Mouse (Mus musculus) liver, embryonic 15.5 days (tissue): ENCODE measurements at regions not wholly inside any gene's neighbourhood (a gene's known extent, or its start where the extent isn't known, plus 50 kb on each side); places are given as distances from the start of the nearest gene placed in this dataset.
"Not testable (repeated sequence)": the region's sequence is repeated elsewhere in the genome, so short reads cannot be mapped to it uniquely, and the experiment has no call there.

ENCODE experiments used
- ATAC-seq: fragments of 200-750 bp; cut with Nextera tagmentation; 2 replicates; pipeline ENCODE4 v1.8.0; 2017; ENCODE audit warnings: moderate number of reproducible peaks, mild to moderate bottlenecking, moderate library complexity; ENCODE audit not compliant: insufficient read depth
- H3K27ac ChIP-seq: fragments of 300-500 bp; sonication (generic); replicated peaks from 2 replicates; pipeline ENCODE4 v1.5.1; 2015; ENCODE audit warnings: mild to moderate bottlenecking, inconsistent platforms
- H3K27me3 ChIP-seq: fragments of 300-500 bp; sonication (generic); 2 replicates; pipeline ENCODE4 v1.6.1; 2015; ENCODE audit warnings: mild to moderate bottlenecking, inconsistent platforms
- H3K36me3 ChIP-seq: fragments of 300-500 bp; sonication (generic); replicated peaks from 2 replicates; pipeline ENCODE4 v1.6.1; 2015; ENCODE audit warnings: moderate library complexity, mild to moderate bottlenecking, inconsistent platforms
- H3K4me1 ChIP-seq: fragments of 300-500 bp; sonication (generic); replicated peaks from 2 replicates; pipeline ENCODE4 v1.6.1; 2015; ENCODE audit warnings: inconsistent platforms
- H3K4me2 ChIP-seq: fragments of 300-500 bp; sonication (generic); 2 replicates; pipeline ENCODE4 v1.6.1; 2015; ENCODE audit warnings: moderate library complexity, mild to moderate bottlenecking, inconsistent platforms
- H3K4me3 ChIP-seq: fragments of 300-500 bp; sonication (generic); replicated peaks from 2 replicates; pipeline ENCODE4 v1.5.1; 2015; ENCODE audit warnings: mild to moderate bottlenecking, inconsistent platforms
- H3K9ac ChIP-seq: fragments of 300-500 bp; sonication (generic); 2 replicates; pipeline ENCODE4 v1.6.1; 2015; ENCODE audit warnings: moderate library complexity, mild to moderate bottlenecking, inconsistent platforms
- H3K9me3 ChIP-seq: fragments of 300-500 bp; sonication (generic); replicated peaks from 2 replicates; pipeline ENCODE4 v1.6.1; 2016; ENCODE audit warnings: inconsistent platforms
- WGBS: fragments of 180-500 bp; shearing (Covaris S2); methylation state at CpG from one replicate; pipeline ENCODE4 v1.1.7; 2015; ENCODE audit warnings: mixed read lengths; ENCODE audit not compliant: insufficient replicate concordance; 5-methylcytosine and 5-hydroxymethylcytosine counted together

GRCm38 (mm10) chr3:117265790-117266189, 94.9 kb downstream of the Plppr4 start:
- Histone ChIP-seq H3K4me2 (no peak overlapping the region), H3K36me3 (no peaks in the 10 kb centered on the region), H3K27me3 (no peaks in the 10 kb centered on the region), H3K9ac (no peak overlapping the region), H3K4me3 (no peak overlapping the region), H3K4me1 (no peaks in the 10 kb centered on the region), H3K27ac (no peak overlapping the region), H3K9me3 (no peaks in the 10 kb centered on the region)
- 71% methylated on average over 9 of the region's 9 CpGs for WGBS
- ATAC-seq: no peak

DNA sequence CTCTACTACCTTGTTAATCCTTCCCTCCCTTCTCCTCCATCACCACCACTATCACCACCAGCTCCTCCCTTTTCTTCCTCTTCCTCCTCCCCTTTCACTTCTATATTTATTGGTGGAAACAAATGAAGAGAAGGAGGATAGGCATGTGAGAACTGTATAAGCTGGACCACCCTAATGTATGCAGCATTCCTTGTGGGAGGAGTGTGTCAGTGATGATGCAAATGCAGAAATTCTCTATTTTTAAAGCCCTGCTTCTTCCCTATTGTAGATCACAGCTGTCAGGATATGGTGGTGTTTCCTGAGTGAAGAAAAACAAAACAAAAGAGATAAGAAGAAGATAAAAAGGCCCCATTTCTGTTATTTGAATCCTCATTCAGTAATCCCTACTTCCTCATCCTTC, 112.8 kb downstream of the Plppr4 start:
- Histone ChIP-seq H3K27ac (no peak overlapping the region), H3K4me3 (no peak overlapping the region), H3K4me1 (no peaks in the 10 kb centered on the region), H3K4me2 (no peak overlapping the region), H3K9me3 (no peaks in the 10 kb centered on the region), H3K9ac (no peak overlapping the region), H3K36me3 (no peaks in the 10 kb centered on the region), H3K27me3 (no peaks in the 10 kb centered on the region)
- no peak for ATAC-seq

- WGBS: 75% methylated on average over 6 of the region's 6 CpGs
- no peak for ATAC-seq
- H3K4me2 ChIP-seq: no peak overlapping the region
Measured at GRCm38 (mm10) chr3:117241810-117242209, 118.9 kb downstream of the Plppr4 start.

GRCm38 (mm10) chr3:117226616-117227015, 134.1 kb downstream of the Plppr4 start:
- H3K4me3 ChIP-seq: no peak overlapping the region
- H3K9me3 ChIP-seq: no peaks in the 10 kb centered on the region
- no peak overlapping the region for H3K9ac ChIP-seq
- H3K27me3 ChIP-seq: no peaks in the 10 kb centered on the region
- H3K4me1 ChIP-seq: no peaks in the 10 kb centered on the region
- ATAC-seq: no peak
- WGBS: 80% methylated on average over 3 of the region's 3 CpGs
- no peaks in the 10 kb centered on the region for H3K36me3 ChIP-seq
- no peak overlapping the region for H3K4me2 ChIP-seq
- H3K27ac ChIP-seq: no peak overlapping the region

More at GRCm38 (mm10) chr3:117241810-117242209, 118.9 kb downstream of the Plppr4 start:
- Histone ChIP-seq H3K27ac (no peak overlapping the region), H3K4me3 (no peak overlapping the region), H3K4me1 (no peaks in the 10 kb centered on the region), H3K9me3 (no peaks in the 10 kb centered on the region), H3K36me3 (no peaks in the 10 kb centered on the region), H3K9ac (no peak overlapping the region), H3K27me3 (no peaks in the 10 kb centered on the region)

- H3K9ac ChIP-seq: no peak overlapping the region
- no peak for ATAC-seq
- H3K27me3 ChIP-seq: no peaks in the 10 kb centered on the region
- H3K9me3 ChIP-seq: no peaks in the 10 kb centered on the region
- H3K4me2 ChIP-seq: no peak overlapping the region
- H3K27ac ChIP-seq: no peak overlapping the region
- no peaks in the 10 kb centered on the region for H3K36me3 ChIP-seq
- WGBS: 54% methylated on average over 2 of the region's 2 CpGs
- no peaks in the 10 kb centered on the region for H3K4me1 ChIP-seq
- H3K4me3 ChIP-seq: no peak overlapping the region
Measured at GRCm38 (mm10) chr3:117225041-117225440, 135.6 kb downstream of the Plppr4 start.

GRCm38 (mm10) chr3:117217952-117218351, 142.7 kb downstream of the Plppr4 start:
- H3K4me2 ChIP-seq: no peak overlapping the region
- H3K27ac ChIP-seq: no peak overlapping the region
- H3K36me3 ChIP-seq: no peaks in the 10 kb centered on the region
- H3K4me1 ChIP-seq: no peaks in the 10 kb centered on the region
- H3K27me3 ChIP-seq: no peaks in the 10 kb centered on the region
- no peak overlapping the region for H3K4me3 ChIP-seq
- H3K9me3 ChIP-seq: no peaks in the 10 kb centered on the region
- ATAC-seq: no peak
- H3K9ac ChIP-seq: no peak overlapping the region
- 23% methylated on average over 1 of the region's 1 CpGs for WGBS

DNA sequence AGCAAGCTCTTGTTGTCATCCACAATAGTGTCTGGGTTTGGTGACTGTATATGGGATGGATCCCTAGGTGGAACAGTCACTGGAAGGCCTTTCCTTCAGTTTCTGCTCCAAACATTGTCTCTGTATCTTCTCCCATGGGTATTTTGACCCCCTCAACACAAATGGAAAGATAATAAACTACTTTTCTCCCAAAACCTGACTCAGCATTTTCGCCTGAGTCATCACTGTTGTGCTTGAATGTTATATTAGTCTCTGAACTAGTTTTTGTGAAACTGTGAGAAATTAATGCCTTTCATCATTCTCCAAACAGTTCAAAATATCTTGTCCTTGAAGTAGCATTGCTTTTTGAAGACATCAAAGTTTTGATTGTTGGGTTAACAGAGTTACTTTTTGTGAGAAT, 168.8 kb downstream of the Plppr4 start:
- Histone ChIP-seq H3K4me3 (no peak overlapping the region), H3K4me2 (no peak overlapping the region), H3K4me1 (no peaks in the 10 kb centered on the region), H3K36me3 (no peaks in the 10 kb centered on the region), H3K9ac (no peak overlapping the region), H3K27me3 (no peaks in the 10 kb centered on the region), H3K27ac (no peak overlapping the region), H3K9me3 (no peaks in the 10 kb centered on the region)
- 41% methylated on average over 1 of the region's 1 CpGs for WGBS
- no peak for ATAC-seq

DNA sequence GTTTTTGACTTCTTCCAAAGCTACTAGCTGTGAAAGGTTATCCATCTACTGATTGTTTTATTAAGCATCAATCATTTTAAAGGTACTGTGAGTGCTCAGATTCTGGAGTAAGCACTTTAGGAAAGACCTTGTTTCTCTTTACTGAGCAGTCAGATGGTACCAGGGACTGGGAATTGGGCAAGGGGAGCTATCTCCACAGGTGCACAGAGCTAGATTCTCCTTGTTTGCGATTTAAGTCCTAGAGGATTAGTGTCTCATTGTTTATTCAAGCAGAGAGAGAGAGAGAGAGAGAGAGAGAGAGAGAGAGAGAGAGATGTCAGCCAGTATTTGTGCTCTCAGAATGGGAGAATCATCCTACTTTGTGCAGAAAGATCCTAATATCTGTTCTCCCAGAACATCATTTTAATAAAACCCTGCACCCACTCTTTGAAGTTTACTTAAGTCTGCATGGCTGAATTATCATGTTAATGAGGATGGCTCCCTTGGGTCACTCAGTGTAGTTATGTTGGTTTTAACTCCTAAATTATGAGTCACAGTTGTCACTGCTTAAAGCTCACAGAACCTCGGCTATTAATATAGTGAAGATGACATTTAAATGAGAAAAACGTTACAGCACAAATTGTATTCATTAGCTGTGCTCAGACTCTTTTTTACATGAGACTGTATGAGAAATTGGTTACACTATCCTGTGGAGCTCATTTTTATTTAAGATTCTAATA, 171.7 kb downstream of the Plppr4 start:
- ATAC-seq: no peak
- no peak overlapping the region for H3K4me3 ChIP-seq
- H3K9me3 ChIP-seq: no peaks in the 10 kb centered on the region
- H3K4me2 ChIP-seq: no peak overlapping the region
- H3K27ac ChIP-seq: no peak overlapping the region
- H3K4me1 ChIP-seq: no peaks in the 10 kb centered on the region
- no peaks in the 10 kb centered on the region for H3K27me3 ChIP-seq
- H3K36me3 ChIP-seq: no peaks in the 10 kb centered on the region
- no peak overlapping the region for H3K9ac ChIP-seq
- WGBS: 39% methylated on average over 3 of the region's 3 CpGs

DNA sequence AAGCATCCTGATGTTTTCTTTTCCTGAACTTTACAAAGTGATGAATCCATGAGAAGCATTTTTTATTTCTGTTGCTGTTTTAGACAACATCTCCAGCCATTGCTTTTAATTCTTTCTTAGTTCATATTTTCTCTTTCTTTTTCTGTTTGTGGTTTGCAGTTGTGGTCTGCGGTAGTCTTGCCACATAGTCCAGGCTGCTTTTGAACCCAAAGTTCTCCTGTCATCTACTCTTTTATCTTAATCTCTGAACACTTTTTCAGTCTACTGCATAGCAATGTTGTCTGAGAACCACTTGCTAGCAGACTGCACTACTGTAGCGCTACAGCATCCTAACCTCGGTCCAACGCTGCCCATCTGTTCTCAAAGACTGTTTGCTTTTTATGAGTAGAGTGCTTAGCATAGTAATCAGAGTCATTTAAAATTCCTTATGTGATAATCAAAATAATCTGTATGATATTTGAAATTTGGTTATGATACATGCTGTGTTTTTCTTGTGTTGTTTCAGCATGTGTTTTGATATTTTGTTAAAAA, 177.0 kb downstream of the Plppr4 start:
- Histone ChIP-seq H3K4me1 (no peaks in the 10 kb centered on the region), H3K27me3 (no peaks in the 10 kb centered on the region), H3K27ac (no peak overlapping the region), H3K9ac (no peak overlapping the region), H3K4me2 (no peak overlapping the region), H3K36me3 (no peaks in the 10 kb centered on the region), H3K9me3 (no peaks in the 10 kb centered on the region), H3K4me3 (no peak overlapping the region)
- 76% methylated on average over 4 of the region's 4 CpGs for WGBS
- no peak for ATAC-seq

GRCm38 (mm10) chr3:117169740-117170139, 190.9 kb downstream of the Plppr4 start:
- H3K27me3 ChIP-seq: no peaks in the 10 kb centered on the region
- no peak overlapping the region for H3K9ac ChIP-seq
- H3K4me1 ChIP-seq: no peaks in the 10 kb centered on the region
- H3K4me3 ChIP-seq: no peak overlapping the region
- no peak overlapping the region for H3K4me2 ChIP-seq
- WGBS: 48% methylated on average over 2 of the region's 2 CpGs
- no peak for ATAC-seq
- H3K27ac ChIP-seq: no peak overlapping the region
- H3K9me3 ChIP-seq: no peaks in the 10 kb centered on the region
- no peaks in the 10 kb centered on the region for H3K36me3 ChIP-seq

DNA sequence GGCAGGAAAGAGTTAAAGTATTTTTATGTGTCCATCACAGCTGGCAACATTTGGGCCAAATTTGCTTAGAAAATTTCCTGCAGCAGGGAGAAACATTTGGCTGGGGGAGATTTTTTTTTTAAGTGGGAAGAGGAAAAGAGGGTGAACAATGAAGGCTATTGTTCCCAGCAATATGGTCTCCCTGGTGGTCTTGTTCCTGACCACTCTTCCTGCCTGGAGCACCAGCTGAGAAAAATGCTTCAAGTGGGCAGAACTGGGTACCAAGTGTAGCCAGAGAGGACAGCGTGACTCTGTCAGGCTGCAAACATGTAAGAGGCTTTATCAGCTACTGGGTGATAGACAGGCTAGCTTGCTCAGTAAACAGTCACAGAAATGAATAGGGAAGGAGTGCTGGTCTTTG, 194.3 kb upstream of the Palmd start:
- Histone ChIP-seq H3K4me3 (no peak overlapping the region), H3K27ac (no peak overlapping the region), H3K4me2 (no peak overlapping the region), H3K9me3 (no peaks in the 10 kb centered on the region), H3K27me3 (no peaks in the 10 kb centered on the region), H3K9ac (no peak overlapping the region), H3K4me1 (no peaks in the 10 kb centered on the region), H3K36me3 (no peaks in the 10 kb centered on the region)
- WGBS: 21% methylated on average over 1 of the region's 1 CpGs
- no peak for ATAC-seq

DNA sequence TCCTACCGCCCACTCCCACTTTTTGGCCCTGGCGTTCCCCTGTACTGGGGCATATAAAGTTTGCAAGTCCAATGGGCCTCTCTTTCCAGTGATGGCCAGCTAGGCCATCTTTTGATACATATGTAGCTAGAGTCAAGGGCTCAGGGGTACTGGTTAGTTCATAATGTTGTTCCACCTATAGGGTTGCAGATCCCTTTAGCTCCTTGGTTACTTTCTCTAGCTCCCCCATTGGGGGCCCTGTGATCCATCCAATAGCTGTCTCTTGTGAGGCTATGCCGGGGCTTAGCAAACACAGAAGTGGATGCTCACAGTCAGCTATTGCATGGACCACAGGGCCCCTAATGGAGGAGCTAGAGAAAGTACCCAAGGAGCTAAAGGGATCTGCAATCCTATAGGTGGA, 191.9 kb upstream of the Palmd start:
- ATAC-seq, H3K4me3 ChIP-seq, H3K4me2 ChIP-seq, H3K9me3 ChIP-seq, H3K27me3 ChIP-seq, H3K9ac ChIP-seq, H3K36me3 ChIP-seq, H3K27ac ChIP-seq, H3K4me1 ChIP-seq: not testable (repeated sequence)
- 58% methylated on average over 3 of the region's 3 CpGs for WGBS
